Mouse (Mus musculus) kidney, embryonic 14.5 days (tissue): ENCODE data around the gene Usp18. TPM values are rescaled to one million over a fixed set of nuclear protein-coding genes. Genes with fewer than 3 reads are reported as not detected.

Experiments
- ATAC-seq: fragments of 200-750 bp; cut with Nextera tagmentation; 2 replicates; pipeline ENCODE4 v1.8.0; 2017; ENCODE audit warnings: moderate number of reproducible peaks, mild to moderate bottlenecking, moderate TSS enrichment, moderate library complexity; ENCODE audit not compliant: low FRiP score, low TSS enrichment
- H3K27ac ChIP-seq: fragments of 300-500 bp; sonication (generic); 2 replicates; pipeline ENCODE4 v1.5.1; 2014; ENCODE audit warnings: low read depth, mild to moderate bottlenecking, low read length, moderate library complexity, mixed read lengths
- H3K27me3 ChIP-seq: fragments of 300-500 bp; sonication (generic); 2 replicates; pipeline ENCODE4 v1.6.1; 2014; ENCODE audit warnings: mild to moderate bottlenecking, low read length; ENCODE audit not compliant: control insufficient read depth, insufficient read depth
- H3K36me3 ChIP-seq: fragments of 300-500 bp; sonication (generic); 2 replicates; pipeline ENCODE4 v1.6.1; 2014; ENCODE audit warnings: low read length, mixed read lengths; ENCODE audit not compliant: control insufficient read depth, insufficient read depth
- H3K4me1 ChIP-seq: fragments of 300-500 bp; sonication (generic); 2 replicates; pipeline ENCODE4 v1.6.1; 2014; ENCODE audit warnings: low read length, mixed read lengths; ENCODE audit not compliant: control insufficient read depth, insufficient read depth
- H3K4me2 ChIP-seq: fragments of 300-500 bp; sonication (generic); replicated peaks from 2 replicates; pipeline ENCODE4 v1.6.1; 2014; ENCODE audit warnings: low read depth, mild to moderate bottlenecking, low read length
- H3K4me3 ChIP-seq: fragments of 300-500 bp; sonication (generic); 2 replicates; pipeline ENCODE4 v1.5.1; 2014; ENCODE audit warnings: mild to moderate bottlenecking, low read length
- H3K9ac ChIP-seq: fragments of 300-500 bp; sonication (generic); 2 replicates; pipeline ENCODE4 v1.6.1; 2014; ENCODE audit warnings: low read depth, mild to moderate bottlenecking, low read length, moderate library complexity
- H3K9me3 ChIP-seq: fragments of 300-500 bp; sonication (generic); 2 replicates; pipeline ENCODE4 v1.6.1; 2016; ENCODE audit warnings: low read length; ENCODE audit not compliant: control insufficient read depth
- WGBS: fragments of 180-500 bp; shearing (Covaris S2); extraction: QIAGEN DNeasy Blood & Tissue Kit; methylation state at CpG from one replicate; pipeline ENCODE4 v1.1.7; 2014; 5-methylcytosine and 5-hydroxymethylcytosine counted together
- polyA plus RNA-seq: library from polyadenylated mRNA; unstranded; fragments of >200 nt; fragmentation: Nextera tagmentation; extraction: Ambion mirVana; gene quantifications from 2 replicates; pipeline ENCODE4 v1.2.1, GENCODE M21; 2014

Usp18 gene
- polyA plus RNA-seq, 1 experiment from 2014 or later = 1.8 TPM

- no peaks in the 10 kb centered on the region for H3K4me1 ChIP-seq
- H3K9ac ChIP-seq = no peak overlapping the region
- H3K27me3 ChIP-seq = no peaks in the 10 kb centered on the region
- H3K4me3 ChIP-seq = no peak overlapping the region
- WGBS = 92% methylated on average over 10 of the region's 10 CpGs
- H3K36me3 ChIP-seq = no peaks in the 10 kb centered on the region
- H3K4me2 ChIP-seq = no peak overlapping the region
- H3K9me3 ChIP-seq = peaks cover 2% of the 10 kb centered on the region; the same call in 1 of the 2 replicates
- no peak overlapping the region for H3K27ac ChIP-seq
- no peak for ATAC-seq
Observed at GRCm38 (mm10) chr6:121220181-121220580, 25.5 kb upstream of the Usp18 start.

GRCm38 (mm10) chr6:121221876-121222597 is 23.7 kb upstream of the Usp18 start:
- H3K4me2 ChIP-seq = no peak overlapping the region
- no peak overlapping the region for H3K27ac ChIP-seq
- H3K9me3 ChIP-seq = peaks cover 2% of the 10 kb centered on the region; the same call in 1 of the 2 replicates
- WGBS = 72% methylated on average over 8 of the region's 8 CpGs
- H3K36me3 ChIP-seq = no peaks in the 10 kb centered on the region
- no peak overlapping the region for H3K4me3 ChIP-seq
- ATAC-seq = no peak
- no peaks in the 10 kb centered on the region for H3K27me3 ChIP-seq
- H3K4me1 ChIP-seq = no peaks in the 10 kb centered on the region
- H3K9ac ChIP-seq = no peak overlapping the region

GRCm38 (mm10) chr6:121223001-121223400 is 22.7 kb upstream of the Usp18 start:
- Histone ChIP-seq H3K4me2 (no peak overlapping the region), H3K9me3 (peaks cover 2% of the 10 kb centered on the region; the same call in 1 of the 2 replicates), H3K27ac (no peak overlapping the region), H3K4me3 (no peak overlapping the region), H3K9ac (no peak overlapping the region), H3K36me3 (no peaks in the 10 kb centered on the region), H3K27me3 (no peaks in the 10 kb centered on the region), H3K4me1 (no peaks in the 10 kb centered on the region)
- no peak for ATAC-seq
- WGBS = 93% methylated on average over 14 of the region's 14 CpGs

DNA sequence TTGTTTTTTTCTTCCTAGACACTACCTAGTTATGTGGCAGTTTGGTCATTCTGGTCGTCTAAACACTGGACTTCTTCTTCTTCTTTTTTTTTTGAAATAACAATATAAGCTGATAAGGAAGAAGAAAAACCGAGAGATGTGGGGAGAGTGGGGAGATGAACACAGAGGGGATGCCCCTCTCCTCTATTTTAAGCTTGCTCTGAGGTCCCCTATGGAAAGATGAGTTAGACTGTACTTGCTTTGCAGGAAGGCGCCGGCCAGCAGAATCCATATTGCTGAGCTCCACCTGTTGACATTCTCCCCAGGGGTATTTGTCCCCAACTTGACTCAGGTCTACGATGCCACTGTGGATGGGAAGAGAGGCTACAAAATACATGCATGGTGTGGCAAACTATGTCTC is 21.6 kb upstream of the Usp18 start:
- H3K27ac ChIP-seq = no peak overlapping the region
- H3K4me1 ChIP-seq = no peaks in the 10 kb centered on the region
- WGBS = 78% methylated on average over 5 of the region's 5 CpGs
- no peaks in the 10 kb centered on the region for H3K27me3 ChIP-seq
- H3K9me3 ChIP-seq = peaks cover 2% of the 10 kb centered on the region; the same call in 1 of the 2 replicates
- H3K4me2 ChIP-seq = no peak overlapping the region
- H3K36me3 ChIP-seq = no peaks in the 10 kb centered on the region
- ATAC-seq = no peak
- no peak overlapping the region for H3K9ac ChIP-seq
- H3K4me3 ChIP-seq = no peak overlapping the region

DNA sequence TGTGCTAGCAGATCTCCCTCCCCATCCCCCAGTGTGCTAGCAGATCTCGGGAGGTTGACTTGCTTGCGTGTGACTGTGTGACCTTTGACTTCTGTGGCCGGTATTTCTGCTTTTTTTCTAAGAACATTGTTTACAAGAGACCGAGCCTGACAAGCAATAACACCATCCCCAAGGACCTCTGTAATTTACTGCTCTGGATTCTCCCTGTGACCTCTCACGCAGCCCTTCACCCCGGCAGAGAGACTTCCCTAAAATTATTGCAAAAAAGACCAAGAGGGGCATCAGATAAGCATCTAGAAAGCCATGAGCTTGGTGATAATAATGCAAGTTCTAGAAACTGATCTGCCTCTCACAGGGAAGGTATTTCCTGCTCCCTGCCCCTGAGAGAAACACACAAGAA is 20.7 kb upstream of the Usp18 start:
- 3% methylated on average over 6 of the region's 6 CpGs for WGBS
- H3K36me3 ChIP-seq = no peaks in the 10 kb centered on the region
- no peaks in the 10 kb centered on the region for H3K4me1 ChIP-seq
- no peak overlapping the region for H3K4me2 ChIP-seq
- H3K9me3 ChIP-seq = peaks cover 2% of the 10 kb centered on the region; the same call in 1 of the 2 replicates
- no peaks in the 10 kb centered on the region for H3K27me3 ChIP-seq
- H3K27ac ChIP-seq = no peak overlapping the region
- H3K9ac ChIP-seq = no peak overlapping the region
- no peak for ATAC-seq
- no peak overlapping the region for H3K4me3 ChIP-seq

DNA sequence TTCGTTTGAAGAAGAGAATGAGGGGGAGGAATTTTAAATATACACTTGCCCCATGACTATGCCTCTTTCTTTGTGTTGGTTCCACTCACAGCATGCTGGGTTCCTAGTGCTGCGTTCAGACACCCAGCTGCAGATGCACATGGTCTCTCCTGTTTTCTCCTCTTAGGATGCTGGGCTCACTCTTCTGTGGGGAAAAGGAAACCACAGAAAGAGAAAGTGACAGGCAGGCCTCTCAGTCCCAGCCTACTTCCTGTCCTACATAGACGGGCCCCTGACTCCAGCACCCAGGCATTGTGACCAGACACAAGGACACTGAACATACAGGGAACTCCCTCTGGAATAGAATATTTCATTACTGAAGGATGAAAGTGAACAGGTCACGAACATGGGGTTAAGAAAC is 19.7 kb upstream of the Usp18 start:
- ATAC-seq = no peak

DNA sequence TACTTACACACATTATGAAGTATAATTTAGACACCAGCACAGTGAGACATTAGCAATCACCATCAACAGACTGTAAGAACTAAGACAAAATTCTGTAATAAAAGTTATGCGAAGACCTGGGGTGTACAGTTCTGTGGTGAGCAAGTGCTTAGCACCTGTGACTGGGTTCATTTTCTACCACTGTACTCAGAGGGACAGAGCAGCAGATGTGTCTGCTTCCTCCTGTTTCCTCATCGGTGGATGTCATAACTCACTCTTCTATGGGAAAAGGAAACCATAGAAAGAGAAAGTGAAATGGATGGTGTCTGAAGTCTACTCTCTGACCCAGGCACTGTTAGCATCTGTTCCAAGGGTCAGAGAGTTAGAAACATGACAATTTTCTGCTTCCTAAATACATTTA is 19.0 kb upstream of the Usp18 start:
- Histone ChIP-seq H3K9ac (no peak overlapping the region), H3K36me3 (no peaks in the 10 kb centered on the region), H3K9me3 (peaks cover 2% of the 10 kb centered on the region; the same call in 1 of the 2 replicates), H3K27ac (no peak overlapping the region), H3K27me3 (no peaks in the 10 kb centered on the region), H3K4me3 (no peak overlapping the region), H3K4me1 (no peaks in the 10 kb centered on the region), H3K4me2 (no peak overlapping the region)
- WGBS = 54% methylated on average over 2 of the region's 2 CpGs
- no peak for ATAC-seq

More for the DNA sequence above, 19.7 kb upstream of the Usp18 start:
- H3K4me1 ChIP-seq = no peaks in the 10 kb centered on the region
- 60% methylated on average over 4 of the region's 4 CpGs for WGBS
- no peak overlapping the region for H3K9ac ChIP-seq
- no peak overlapping the region for H3K4me2 ChIP-seq
- H3K9me3 ChIP-seq = peaks cover 2% of the 10 kb centered on the region; the same call in 1 of the 2 replicates
- no peak overlapping the region for H3K27ac ChIP-seq
- no peaks in the 10 kb centered on the region for H3K36me3 ChIP-seq
- H3K27me3 ChIP-seq = no peaks in the 10 kb centered on the region
- H3K4me3 ChIP-seq = no peak overlapping the region

GRCm38 (mm10) chr6:121228421-121228820 is 17.3 kb upstream of the Usp18 start:
- H3K4me1 ChIP-seq = no peaks in the 10 kb centered on the region
- H3K9me3 ChIP-seq = no peaks in the 10 kb centered on the region
- H3K9ac ChIP-seq = no peak overlapping the region
- H3K36me3 ChIP-seq = no peaks in the 10 kb centered on the region
- WGBS = 79% methylated on average over 8 of the region's 8 CpGs
- no peak for ATAC-seq
- no peaks in the 10 kb centered on the region for H3K27me3 ChIP-seq
- H3K4me3 ChIP-seq = no peak overlapping the region
- no peak overlapping the region for H3K27ac ChIP-seq
- no peak overlapping the region for H3K4me2 ChIP-seq

GRCm38 (mm10) chr6:121232652-121233051 is 13.1 kb upstream of the Usp18 start:
- no peaks in the 10 kb centered on the region for H3K4me1 ChIP-seq
- no peaks in the 10 kb centered on the region for H3K27me3 ChIP-seq
- H3K4me2 ChIP-seq = no peak overlapping the region
- no peak overlapping the region for H3K4me3 ChIP-seq
- H3K9me3 ChIP-seq = no peaks in the 10 kb centered on the region
- WGBS = 59% methylated on average over 1 of the region's 1 CpGs
- no peaks in the 10 kb centered on the region for H3K36me3 ChIP-seq
- ATAC-seq = no peak
- no peak overlapping the region for H3K9ac ChIP-seq
- no peak overlapping the region for H3K27ac ChIP-seq
